Mouse (Mus musculus) forebrain, postnatal 0 days (tissue): ENCODE data around the gene Krt76. TPM values are rescaled to one million over a fixed set of nuclear protein-coding genes. Genes with fewer than 3 reads are reported as not detected.

ENCODE experiments used
- ATAC-seq: fragments of 200-750 bp; cut with Nextera tagmentation; 2 replicates; pipeline ENCODE4 v1.8.0; 2017; ENCODE audit warnings: mild to moderate bottlenecking, moderate library complexity
- DNase-seq: peaks from one replicate; pipeline ENCODE4 v3.0.0-alpha.2; 2015
- H3K27ac ChIP-seq: fragments of 300-500 bp; sonication (generic); 2 replicates; pipeline ENCODE4 v1.5.1; 2014; ENCODE audit warnings: low read depth, mild to moderate bottlenecking, antibody characterized with exemption, low read length, moderate library complexity, mixed read lengths
- H3K27me3 ChIP-seq: fragments of 300-500 bp; sonication (generic); 2 replicates; pipeline ENCODE4 v1.6.1; 2014; ENCODE audit warnings: mild to moderate bottlenecking, low read length, mixed read lengths; ENCODE audit not compliant: insufficient read depth
- H3K36me3 ChIP-seq: fragments of 300-500 bp; sonication (generic); 2 replicates; pipeline ENCODE4 v1.6.1; 2014; ENCODE audit warnings: mild to moderate bottlenecking, moderate library complexity; ENCODE audit not compliant: insufficient read depth
- H3K4me1 ChIP-seq: fragments of 300-500 bp; sonication (generic); 2 replicates; pipeline ENCODE4 v1.6.1; 2014; ENCODE audit warnings: antibody characterized with exemption; ENCODE audit not compliant: insufficient read depth
- H3K4me2 ChIP-seq: fragments of 300-500 bp; sonication (generic); 2 replicates; pipeline ENCODE4 v1.6.1; 2014; ENCODE audit warnings: low read depth, mild to moderate bottlenecking, moderate library complexity
- H3K4me3 ChIP-seq: fragments of 300-500 bp; sonication (generic); 2 replicates; pipeline ENCODE4 v1.5.1; 2014; ENCODE audit warnings: low read depth, low read length, mixed read lengths
- H3K9ac ChIP-seq: fragments of 300-500 bp; sonication (generic); 2 replicates; pipeline ENCODE4 v1.6.1; 2014; ENCODE audit warnings: mild to moderate bottlenecking
- H3K9me3 ChIP-seq: fragments of 300-500 bp; sonication (generic); 2 replicates; pipeline ENCODE4 v1.6.1; 2016; ENCODE audit warnings: low read length
- CTCF ChIP-seq: sonication (generic); IDR thresholded peaks from 2 replicates; pipeline ENCODE4 v1.5.1; 2016; ENCODE audit warnings: antibody characterized with exemption, control low read depth, low read depth
- WGBS: fragments of 180-500 bp; shearing (Covaris S2); extraction: QIAGEN DNeasy Blood & Tissue Kit; methylation state at CpG from one replicate; pipeline ENCODE4 v1.1.7; 2014; 5-methylcytosine and 5-hydroxymethylcytosine counted together
- polyA plus RNA-seq: library from polyadenylated mRNA; unstranded; fragments of >200 nt; fragmentation: Nextera tagmentation; extraction: Ambion mirVana; gene quantifications from 2 replicates; pipeline ENCODE4 v1.2.1, GENCODE M21; 2015
- total RNA-seq: library from RNA; depleted of rRNA; stranded (reverse); fragments of >200 nt; gene quantifications from 2 replicates; pipeline ENCODE4 v1.2.3, GENCODE M21; 2014

The Krt76 gene
- total and polyA plus RNA-seq, 2 experiments from 2014 or later: not detected

- Histone ChIP-seq H3K27ac (no peak overlapping the region), H3K9me3 (no peaks in the 10 kb centered on the region), H3K4me1 (0 out of 2 replicates have a peak, but pooled peaks cover 3% of the 10 kb centered on the region), H3K36me3 (no peaks in the 10 kb centered on the region), H3K4me2 (peak overlapping the region; percentile 75), H3K27me3 (peaks cover 23% of the 10 kb centered on the region), H3K9ac (no peak overlapping the region), H3K4me3 (no peak overlapping the region)
- ATAC-seq: 0 out of 2 replicates have a peak, but pooled peaks have one; percentile 27
- DNase-seq: no peak
- WGBS: 60% methylated on average over 13 of the region's 13 CpGs
- TF ChIP-seq CTCF: peak; percentile 15; the same call in 1 of the 2 replicates
Observed at GRCm38 (mm10) chr15:101860421-101861130, 32.1 kb downstream of the Krt76 start.

- H3K4me1 ChIP-seq: 0 out of 2 replicates have a peak, but pooled peaks cover 3% of the 10 kb centered on the region
- peak overlapping the region; percentile 45 for H3K4me3 ChIP-seq
- H3K9me3 ChIP-seq: no peaks in the 10 kb centered on the region
- H3K9ac ChIP-seq: peak overlapping the region; percentile 53
- no peak overlapping the region for H3K27ac ChIP-seq
- no peaks in the 10 kb centered on the region for H3K36me3 ChIP-seq
- H3K27me3 ChIP-seq: peaks cover 23% of the 10 kb centered on the region
- peak; percentile 70 for ATAC-seq
- WGBS: 4% methylated on average over 30 of the region's 33 CpGs
- 0 out of 2 replicates have a peak, but pooled peaks have one; percentile 14 for TF ChIP-seq CTCF
- peak overlapping the region; percentile 75 for H3K4me2 ChIP-seq
- peak; percentile 56 for DNase-seq
Observed at GRCm38 (mm10) chr15:101859735-101860170, 33.0 kb downstream of the Krt76 start.

GRCm38 (mm10) chr15:101858673-101859425 is 33.9 kb downstream of the Krt76 start:
- no peak for DNase-seq
- TF ChIP-seq CTCF: no peak
- Histone ChIP-seq H3K4me3 (no peak overlapping the region), H3K36me3 (no peaks in the 10 kb centered on the region), H3K27ac (no peak overlapping the region), H3K4me1 (0 out of 2 replicates have a peak, but pooled peaks cover 3% of the 10 kb centered on the region), H3K9ac (no peak overlapping the region), H3K27me3 (peaks cover 23% of the 10 kb centered on the region), H3K4me2 (peak overlapping the region; percentile 75; the same call in 1 of the 2 replicates), H3K9me3 (no peaks in the 10 kb centered on the region)
- 10% methylated on average over 11 of the region's 11 CpGs for WGBS
- no peak for ATAC-seq

GRCm38 (mm10) chr15:101856696-101857095 is 36.0 kb downstream of the Krt76 start:
- 63% methylated on average over 5 of the region's 5 CpGs for WGBS
- no peak overlapping the region for H3K4me3 ChIP-seq
- no peak for TF ChIP-seq CTCF
- no peaks in the 10 kb centered on the region for H3K36me3 ChIP-seq
- ATAC-seq (no peak), DNase-seq (no peak)
- no peak overlapping the region for H3K4me2 ChIP-seq
- 0 out of 2 replicates have a peak, but pooled peaks cover 3% of the 10 kb centered on the region for H3K4me1 ChIP-seq
- peaks cover 18% of the 10 kb centered on the region for H3K27me3 ChIP-seq
- H3K27ac ChIP-seq: no peak overlapping the region
- H3K9ac ChIP-seq: no peak overlapping the region
- no peaks in the 10 kb centered on the region for H3K9me3 ChIP-seq

- H3K4me3 ChIP-seq: no peak overlapping the region
- H3K36me3 ChIP-seq: no peaks in the 10 kb centered on the region
- H3K9ac ChIP-seq: no peak overlapping the region
- WGBS: 70% methylated on average over 3 of the region's 3 CpGs
- H3K4me2 ChIP-seq: no peak overlapping the region
- DNase-seq (no peak), ATAC-seq (no peak)
- H3K27me3 ChIP-seq: peaks cover 18% of the 10 kb centered on the region
- no peak for TF ChIP-seq CTCF
- no peaks in the 10 kb centered on the region for H3K9me3 ChIP-seq
- 0 out of 2 replicates have a peak, but pooled peaks cover 3% of the 10 kb centered on the region for H3K4me1 ChIP-seq
- no peak overlapping the region for H3K27ac ChIP-seq
Observed at GRCm38 (mm10) chr15:101855732-101856131, 37.0 kb downstream of the Krt76 start.

GRCm38 (mm10) chr15:101854294-101854693 is 38.4 kb downstream of the Krt76 start:
- WGBS: 20% methylated on average over 5 of the region's 5 CpGs
- DNase-seq: no peak

More at GRCm38 (mm10) chr15:101854294-101854693, 38.4 kb downstream of the Krt76 start:
- Histone ChIP-seq H3K9me3 (no peaks in the 10 kb centered on the region), H3K4me1 (no peaks in the 10 kb centered on the region), H3K4me3 (no peak overlapping the region), H3K9ac (no peak overlapping the region), H3K4me2 (no peak overlapping the region), H3K27me3 (peaks cover 14% of the 10 kb centered on the region), H3K27ac (no peak overlapping the region), H3K36me3 (no peaks in the 10 kb centered on the region)
- TF ChIP-seq CTCF: no peak
- ATAC-seq: no peak
